Mouse (Mus musculus) frontal cortex, postnatal 14 days (tissue): Measurements from ENCODE around the gene Pdcd10.

Experiments used
- DNase-seq, 2 experiments: peaks; one replicate each; pipeline ENCODE4 v3.0.0; 2022; ENCODE audit warnings: low spot score in 2 of 2

The Pdcd10 gene

DNA sequence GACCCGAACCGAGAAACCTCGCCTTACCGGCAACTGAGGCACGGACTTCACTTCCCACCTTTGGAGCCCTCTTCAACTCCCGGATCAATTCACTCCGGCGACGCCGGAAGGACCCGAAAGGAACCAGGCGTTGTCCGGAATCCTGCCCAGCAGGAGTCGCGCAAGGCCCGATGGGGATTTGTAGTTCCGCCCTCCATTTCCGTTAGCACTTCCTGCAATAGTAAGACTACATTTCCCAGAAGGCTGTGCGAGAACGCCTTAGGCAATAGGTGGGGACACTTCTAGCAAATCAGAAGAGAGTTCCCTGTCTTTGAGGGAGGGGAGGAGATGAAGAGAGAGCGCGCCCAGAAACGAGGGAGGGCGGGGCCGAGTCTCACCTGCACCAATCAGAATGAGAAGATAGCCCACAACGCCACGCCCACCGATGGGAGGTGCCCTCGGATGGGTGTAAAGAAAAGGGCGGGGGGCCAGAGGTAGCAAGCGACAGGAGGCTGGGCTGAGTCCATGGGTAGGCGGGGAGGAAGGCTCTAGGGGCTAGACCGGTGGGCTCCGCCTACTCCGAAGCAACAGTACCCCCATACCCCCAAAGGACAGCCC is at the start of gene Pdcd10:
TSS of gene Pdcd10 (minus strand) at position 162 of the 597 bp plus-strand sequence.
- DNase-seq = peak; percentile 99

DNA sequence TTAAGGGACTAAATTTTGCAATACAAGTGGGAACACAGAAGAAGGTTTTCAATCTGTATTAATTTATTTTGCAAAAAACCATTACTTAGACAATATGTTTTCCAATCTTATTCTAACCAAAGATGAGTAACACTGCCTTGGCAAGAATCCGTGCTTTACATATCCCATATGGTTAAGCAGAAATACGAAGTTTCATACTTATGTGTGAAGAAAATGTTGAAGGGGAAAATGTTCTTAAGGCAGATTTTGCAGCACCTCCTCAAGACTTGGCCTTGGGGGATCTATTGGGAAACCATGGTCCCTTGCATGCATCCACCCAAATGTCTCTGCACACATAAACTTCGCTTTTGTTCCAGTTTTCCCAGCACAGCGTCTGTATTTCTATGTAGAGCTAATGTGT is 28.2 kb upstream of the Pdcd10 start:
- DNase-seq = no peak

DNA sequence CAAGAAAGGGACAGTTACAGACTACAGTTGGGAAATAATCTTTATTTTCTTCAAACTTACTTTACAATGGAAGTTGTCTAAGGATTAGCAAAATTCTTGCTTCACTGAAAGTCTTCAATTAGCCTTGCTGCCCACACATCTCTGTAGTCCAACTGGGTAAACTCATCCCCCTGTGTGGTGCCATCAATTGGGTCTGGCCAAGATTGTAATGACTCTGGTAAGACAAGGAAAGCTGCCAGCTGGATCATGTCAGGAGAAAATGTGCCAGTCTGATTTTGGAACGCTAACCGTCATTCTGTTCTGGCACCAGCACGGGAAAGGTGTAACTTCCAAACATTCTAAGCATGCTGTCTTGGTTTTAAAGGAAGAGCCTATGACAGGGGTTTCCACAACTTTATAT is 26.6 kb upstream of the Pdcd10 start:
- no peak for DNase-seq

DNA sequence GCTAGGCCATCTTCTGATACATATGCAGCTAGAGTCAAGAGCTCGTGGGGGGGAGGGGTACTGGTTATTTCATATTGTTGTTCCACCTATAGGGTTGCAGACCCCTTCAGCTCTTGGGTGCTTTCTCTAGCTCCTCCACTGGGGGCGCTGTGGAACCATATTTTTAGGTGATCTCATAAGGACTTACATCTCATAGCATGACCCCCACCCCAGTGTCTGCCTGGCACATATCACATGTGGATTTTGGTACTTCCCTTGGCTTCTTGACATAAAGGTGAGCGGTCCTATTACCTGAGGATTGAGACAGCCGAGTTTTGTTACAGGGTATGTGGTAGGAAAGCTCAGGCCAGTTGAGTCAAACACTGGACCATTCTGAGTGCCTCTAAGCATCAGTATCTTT is 22.7 kb upstream of the Pdcd10 start:
- DNase-seq = no peak

DNA sequence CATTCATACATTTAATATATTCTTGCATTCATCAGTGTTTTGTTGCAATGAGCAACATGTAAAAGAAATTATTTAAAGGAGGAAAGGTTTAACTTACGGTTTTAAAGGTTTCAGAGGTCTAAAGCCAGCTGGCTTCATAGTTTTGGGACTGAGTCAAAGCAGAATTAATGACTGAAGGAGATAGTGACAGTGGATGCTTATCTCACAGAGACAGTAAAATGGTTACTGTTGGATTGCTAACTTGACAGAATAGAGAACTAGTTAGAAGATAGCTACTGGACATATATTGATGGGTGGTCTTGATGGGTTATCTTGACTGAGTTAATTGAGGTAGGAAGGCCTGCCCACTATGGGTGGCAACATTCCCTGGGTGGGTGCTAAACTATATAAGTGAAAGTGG is 18.9 kb upstream of the Pdcd10 start:
- DNase-seq = no peak

DNA sequence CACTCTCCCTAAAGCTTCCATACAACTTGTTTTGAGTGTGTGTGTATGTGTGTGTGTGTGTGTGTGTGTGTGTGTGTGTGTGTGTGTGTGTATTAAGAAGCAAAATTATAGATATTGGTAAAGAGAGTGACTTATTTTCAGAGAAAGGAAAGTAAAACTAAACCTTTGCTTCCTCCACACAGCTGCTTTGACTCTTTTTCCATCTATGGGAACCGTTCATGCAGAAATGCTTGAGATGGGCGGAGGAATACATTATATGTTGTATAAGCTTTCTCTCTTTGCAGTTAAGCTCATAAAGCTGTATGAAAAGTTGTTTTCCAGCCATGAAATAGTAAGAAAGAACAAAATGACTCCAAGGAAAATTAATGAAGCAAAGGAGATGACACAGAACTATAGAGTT is 17.4 kb upstream of the Pdcd10 start:
- no peak for DNase-seq

DNA sequence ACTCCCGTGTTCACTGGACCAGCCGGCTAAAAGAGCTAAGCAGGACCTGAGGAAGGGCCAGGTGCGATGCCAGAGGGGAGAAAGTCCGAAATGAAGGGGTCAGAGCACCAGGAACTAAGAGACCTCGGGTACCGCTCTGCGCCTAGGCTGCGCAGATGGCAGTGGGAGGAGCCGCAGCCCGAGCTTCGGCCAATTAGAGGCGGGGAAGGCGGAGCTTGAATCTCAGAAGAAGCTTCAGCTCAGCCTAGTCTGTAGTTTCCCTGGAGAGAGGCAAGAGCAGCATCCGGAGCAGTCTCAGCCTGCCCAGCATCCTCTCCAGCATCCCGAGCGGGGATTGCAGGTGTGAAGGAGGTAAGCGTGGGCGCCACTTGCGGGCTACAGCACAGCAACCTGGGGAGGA is 636 bp upstream of the Pdcd10 start, which contains the start of gene Serpini1:
TSS of gene Serpini1 (plus strand) at position 256 of the 400 bp plus-strand sequence.
- DNase-seq = peak; percentile 89 to 90

DNA sequence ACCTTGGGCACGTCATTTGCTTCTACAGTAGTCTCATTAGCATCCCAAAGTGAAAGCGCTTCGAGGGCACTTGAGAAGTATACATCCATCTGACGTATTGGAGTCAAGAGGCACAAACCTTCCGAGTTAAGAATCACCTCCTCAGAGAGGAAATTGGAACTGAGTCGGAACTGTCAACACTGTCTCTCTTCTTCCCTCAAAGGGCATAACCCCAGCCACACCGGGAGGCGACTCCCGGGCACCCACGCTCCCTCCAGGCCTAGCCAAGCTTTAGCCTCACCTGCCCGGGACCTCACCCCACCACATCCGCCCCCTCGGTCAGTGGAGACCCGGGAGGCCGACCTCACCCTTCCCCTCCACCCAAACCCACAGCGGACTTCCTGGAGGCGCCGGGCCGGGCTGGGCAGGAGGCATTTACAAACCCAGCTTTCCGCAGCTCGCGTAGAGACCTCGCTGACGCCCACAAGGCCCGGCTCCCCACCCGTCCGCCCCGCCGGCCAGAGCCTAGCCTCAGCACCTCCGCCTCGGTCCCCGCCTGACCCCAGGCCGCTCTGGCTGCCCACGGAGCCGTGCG is 448 bp downstream of the Pdcd10 start:
- peak in 1 of 2 experiments; percentile 5 for DNase-seq

DNA sequence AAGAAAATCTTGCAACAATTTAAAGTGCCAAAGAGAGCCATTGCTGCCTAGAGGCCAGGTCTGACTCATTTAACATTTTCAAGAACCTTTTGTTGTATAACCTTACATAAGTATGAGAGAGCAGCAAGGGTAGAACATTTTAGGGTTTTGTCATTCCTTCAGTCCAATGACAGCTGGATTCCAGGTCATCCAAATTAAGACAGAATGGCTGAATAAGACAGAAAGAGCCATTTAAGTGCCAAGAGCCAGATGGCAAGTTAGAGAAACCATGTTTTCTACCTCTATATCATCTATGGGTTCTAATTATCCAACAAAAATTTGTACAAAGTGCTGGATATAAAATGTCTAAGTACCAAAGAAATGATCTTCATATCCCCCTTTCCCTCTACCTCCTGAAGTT is 5.4 kb downstream of the Pdcd10 start:
- no peak for DNase-seq

DNA sequence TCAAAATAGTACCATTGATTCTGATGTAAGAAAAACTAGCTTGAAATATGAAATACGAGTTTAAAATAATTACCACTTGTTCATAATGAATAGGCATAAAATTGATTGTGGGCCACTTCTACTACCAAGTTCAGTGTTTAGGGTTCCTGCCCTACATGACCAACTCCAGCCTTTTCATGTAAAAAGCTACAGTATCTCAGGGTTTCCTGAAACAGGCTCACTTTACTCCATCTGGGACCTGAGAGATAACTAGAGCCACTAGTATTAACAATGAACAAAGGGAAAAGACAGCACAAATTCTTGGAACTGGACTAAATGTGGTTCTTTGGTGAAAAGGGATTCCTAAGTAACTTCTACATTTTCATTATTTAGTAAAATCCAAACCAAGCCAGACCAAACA is 12.4 kb downstream of the Pdcd10 start:
- no peak for DNase-seq

DNA sequence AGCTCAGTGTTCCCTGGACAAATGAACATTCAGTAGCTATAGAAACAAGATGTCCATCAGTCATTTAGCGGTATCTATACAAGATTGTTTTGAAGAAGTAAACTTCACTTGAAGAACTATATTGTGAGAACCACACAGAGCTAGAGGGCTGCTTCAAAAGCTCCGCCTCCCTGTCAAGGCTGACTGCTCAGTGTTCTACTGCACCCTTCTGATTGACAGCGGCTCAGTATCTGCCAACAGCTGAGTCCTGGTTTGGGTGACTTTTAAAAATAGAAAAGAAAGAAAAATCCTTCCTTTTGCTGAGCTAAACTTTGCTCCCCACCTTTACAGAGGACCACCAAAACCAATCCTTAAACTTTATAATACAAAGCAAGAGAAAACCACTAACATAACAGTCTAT is 13.8 kb downstream of the Pdcd10 start:
- no peak for DNase-seq

DNA sequence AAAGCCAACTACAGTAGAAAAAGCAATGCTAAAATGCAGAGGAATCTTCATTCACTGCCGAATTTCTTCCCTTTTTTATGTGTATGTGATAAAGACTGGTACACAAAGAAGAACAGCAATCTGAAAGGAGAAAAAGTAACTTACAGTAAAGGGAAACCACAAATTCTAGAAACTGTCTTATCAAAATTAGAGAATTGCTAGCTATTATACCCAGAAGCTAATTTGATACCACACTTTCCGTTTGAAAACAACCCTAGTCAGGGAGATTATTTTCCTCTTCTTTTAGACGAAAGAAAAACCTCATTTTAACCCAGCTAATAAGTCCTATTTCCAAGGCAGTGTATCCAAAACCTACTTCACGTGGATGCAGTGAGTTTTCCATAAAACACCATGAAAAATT is 15.4 kb downstream of the Pdcd10 start:
- no peak for DNase-seq

DNA sequence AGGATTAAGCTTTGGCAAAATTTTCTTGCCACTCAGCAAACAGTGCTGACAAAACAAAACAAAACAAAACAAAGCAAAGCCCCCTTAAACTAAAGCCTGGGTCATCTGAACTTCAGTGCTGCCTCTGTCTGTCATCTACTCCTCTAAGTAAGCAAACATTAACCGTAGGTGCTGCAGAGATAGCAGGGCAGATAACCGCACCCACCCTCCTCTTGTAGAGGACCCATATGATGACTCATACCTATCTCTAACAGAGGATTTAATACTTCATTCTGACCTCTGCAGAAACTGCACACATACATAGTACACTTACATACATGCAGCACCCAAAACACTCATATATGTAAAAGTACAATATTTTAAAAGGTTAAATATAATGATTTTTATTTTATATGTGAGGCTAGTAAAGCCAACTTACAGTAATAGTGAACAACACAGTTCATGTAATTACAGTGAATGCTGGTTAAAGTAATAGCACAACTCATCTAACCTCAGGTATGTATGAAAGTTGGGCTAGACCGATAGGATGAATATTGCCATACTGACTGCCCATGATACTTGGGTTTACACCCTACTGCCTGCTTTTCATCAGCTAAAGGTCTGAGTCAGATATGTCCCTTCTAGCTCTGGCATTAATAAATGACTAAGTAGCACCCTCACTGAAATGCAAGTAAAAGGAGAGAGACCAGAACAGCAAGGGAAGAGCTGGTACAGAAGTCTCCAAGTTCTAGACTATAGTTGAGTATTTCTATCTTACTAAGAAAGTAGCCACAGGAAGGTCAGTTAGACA is 22.4 kb downstream of the Pdcd10 start:
- DNase-seq = no peak

DNA sequence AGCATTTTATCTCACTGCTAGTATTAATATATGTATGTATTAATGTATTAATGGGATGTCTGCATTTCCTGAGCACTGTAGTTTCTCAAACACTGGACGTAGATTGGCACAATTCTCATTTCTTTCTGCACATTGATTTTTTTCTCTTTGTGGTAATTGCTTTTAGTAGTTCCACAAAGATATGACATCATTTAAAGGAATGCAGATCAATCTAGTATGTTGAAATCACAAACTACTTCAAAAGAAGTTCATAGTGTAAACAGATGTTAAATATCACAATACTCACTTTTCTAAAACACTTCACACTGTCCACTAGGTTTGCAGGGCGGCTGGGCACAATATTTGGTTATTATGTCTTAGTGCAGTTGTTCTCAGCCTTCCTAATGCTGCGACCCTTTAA is 25.6 kb downstream of the Pdcd10 start:
- no peak for DNase-seq

DNA sequence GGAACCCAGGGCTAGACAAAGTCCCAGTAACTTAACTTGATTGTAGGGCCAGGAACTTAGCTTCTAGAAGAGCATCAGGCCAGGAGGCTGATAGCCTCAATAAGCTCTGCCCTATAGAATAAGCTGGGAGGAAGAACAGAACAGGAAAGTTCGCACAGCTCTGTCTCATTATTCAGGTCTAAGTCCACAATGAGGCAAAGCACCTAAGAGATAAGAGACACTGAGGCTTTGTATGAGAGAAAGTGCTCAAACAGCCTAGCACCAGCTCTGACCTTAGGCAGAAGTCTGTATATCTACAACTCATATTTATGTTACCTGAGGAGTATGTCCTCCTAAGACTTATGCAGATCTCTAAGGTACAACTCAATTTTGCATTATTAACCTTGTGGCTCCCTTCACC is 34.1 kb downstream of the Pdcd10 start:
- no peak for DNase-seq

DNA sequence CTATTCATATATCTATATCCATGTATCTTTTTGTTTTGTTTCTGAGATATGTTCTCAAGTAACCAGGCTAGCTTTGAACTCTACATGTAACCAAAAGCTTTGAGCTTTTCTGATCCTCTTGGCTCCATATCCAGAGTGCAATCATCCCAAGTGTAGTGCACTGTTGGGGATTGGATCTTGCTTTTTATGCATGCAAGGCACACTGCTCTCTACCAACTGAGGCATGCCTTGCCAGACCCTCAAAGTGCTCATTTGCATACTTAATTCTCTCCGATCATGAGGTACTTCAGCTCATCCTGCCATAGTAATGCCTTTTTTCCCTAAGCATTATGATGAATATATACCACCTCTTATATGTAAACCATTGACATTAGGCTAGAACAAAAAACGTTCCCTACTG is 35.3 kb downstream of the Pdcd10 start:
- DNase-seq = no peak

DNA sequence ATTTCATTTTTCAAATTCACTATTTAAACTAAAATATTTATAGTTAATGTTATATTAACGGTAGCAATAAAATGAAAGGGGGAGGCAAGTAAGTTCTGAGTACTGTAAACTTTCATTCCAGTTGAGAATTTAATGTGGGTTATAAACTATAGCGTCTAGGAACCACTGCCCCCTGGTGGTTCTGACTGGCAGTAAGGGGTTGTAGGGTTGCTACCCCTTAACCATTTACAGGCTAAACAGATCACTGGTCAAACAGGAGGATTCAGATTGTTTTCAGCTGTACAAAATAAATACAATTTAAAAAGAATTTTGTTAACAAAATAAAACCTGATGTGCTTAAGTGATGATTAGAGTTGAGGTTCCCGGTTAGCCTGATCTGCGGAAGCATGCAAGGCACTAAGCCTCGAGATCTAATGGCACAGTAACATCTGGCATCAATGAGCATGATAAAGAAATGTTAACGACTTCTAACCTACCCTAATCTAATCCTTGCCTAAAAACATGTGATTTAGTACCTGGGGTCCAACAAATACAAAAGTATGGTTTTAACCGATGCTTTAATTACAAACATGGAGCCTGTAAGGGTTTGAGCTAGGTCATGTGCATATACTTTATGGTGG is 38.9 kb downstream of the Pdcd10 start:
- peak in 1 of 2 experiments; percentile 32 for DNase-seq

DNA sequence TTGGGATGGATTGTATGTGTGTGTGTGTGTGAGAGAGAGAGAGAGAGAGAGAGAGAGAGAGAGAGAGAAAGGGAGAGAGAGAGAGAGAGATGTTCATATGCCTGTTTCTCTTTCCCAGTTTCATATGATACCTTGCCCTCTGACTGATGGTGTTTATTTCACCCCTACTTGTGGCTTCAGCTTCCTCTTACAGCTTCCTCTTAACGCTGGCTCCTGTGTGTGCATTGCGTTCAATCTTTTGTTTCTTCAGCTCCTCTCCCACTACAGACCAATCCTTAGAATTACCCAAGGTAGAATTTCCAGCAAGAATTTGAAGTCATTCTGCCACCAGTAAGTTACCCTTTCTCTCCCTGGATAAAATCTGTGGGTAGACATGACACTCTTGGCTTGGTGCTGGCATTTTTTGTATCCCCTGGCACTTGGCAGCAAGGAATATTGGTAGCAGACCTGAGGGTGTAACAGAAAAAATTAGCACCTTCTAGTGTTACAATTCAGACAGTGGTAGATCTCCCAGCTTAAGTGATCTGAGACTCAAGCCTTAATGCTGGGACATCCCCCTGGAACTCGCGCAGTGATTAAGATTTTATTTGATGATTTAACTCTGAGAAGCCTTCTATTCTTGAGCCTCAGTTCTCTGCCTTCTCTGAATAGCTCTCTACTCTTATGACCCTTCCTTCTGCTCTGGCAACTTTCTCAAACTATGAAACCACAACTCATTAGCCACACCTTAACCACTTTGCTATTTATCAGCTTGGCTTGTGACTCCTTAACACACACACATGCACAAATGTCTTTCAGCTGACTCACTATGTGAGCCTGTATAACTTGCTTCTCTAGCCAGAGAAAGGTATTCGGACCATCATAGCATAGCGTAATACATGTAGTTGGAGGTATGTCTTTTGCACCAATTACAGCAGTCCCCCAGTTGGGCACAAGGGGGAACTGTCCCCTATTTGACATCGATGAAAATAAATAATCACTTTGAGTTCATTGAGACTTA is 57.4 kb downstream of the Pdcd10 start:
- DNase-seq = no peak

DNA sequence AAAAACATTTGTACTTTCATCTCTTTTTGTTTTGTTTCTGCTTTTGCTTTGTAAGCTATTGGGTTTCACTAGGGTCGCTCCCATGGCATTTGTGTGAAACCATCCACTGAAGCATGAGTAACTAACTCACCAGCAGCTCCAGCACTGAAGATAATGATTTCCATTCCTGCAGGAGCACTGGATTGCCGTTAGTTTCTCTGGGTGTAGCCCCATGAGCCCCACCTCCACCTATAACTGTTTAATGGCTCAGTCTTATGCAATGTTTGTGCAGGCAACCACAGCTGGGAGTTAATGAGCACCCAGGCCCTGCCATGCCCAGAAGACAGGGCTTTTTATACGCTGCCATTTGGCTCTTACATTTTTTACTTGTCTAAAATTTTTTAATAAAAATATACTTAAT is 63.7 kb downstream of the Pdcd10 start:
- DNase-seq = no peak

DNA sequence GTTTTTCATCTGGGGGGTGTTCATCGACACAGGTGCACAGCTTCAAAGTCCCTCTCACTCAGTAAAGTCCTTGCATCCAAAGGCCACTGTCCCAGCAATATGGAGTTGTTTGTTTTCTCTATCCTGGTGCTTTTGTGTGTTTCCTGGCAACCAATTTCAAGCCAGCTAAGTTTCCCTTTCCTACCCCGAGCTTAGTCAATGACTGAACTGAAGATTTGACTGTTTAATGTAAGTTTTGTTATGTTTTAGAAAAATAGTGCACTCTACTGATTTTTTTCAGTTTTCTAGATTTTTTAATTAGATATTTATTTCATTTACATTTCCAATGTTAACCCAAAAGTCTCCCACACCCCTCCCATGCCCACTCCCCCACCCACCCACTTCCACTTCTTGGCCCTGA is 74.6 kb downstream of the Pdcd10 start, which contains the start of gene Wdr49:
TSS of gene Wdr49 (minus strand) at position 101 of the 400 bp plus-strand sequence.
- no peak for DNase-seq

DNA sequence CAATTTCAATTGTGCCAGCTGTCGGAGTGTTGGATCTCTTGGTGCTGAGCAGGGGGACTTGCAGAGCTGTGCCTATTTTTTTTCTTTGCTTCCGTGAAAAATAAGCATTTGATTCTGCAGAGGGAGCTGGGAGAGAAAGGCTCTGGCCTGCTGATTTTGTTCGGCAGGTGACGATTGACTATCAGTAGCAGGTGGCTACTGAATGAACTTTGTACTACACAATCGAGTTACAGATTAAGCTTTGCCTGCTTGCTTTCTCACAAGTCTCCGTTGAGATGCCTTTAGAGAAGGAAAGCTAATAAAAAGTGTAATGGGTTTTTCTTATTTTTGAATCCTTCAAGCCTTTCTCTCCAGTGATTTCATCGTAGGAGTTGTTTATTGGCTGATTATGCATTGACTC is 81.5 kb downstream of the Pdcd10 start:
- no peak for DNase-seq
